Comparison of ENCODE assay signal across 8 mouse cellular contexts in the genomic region with DNA sequence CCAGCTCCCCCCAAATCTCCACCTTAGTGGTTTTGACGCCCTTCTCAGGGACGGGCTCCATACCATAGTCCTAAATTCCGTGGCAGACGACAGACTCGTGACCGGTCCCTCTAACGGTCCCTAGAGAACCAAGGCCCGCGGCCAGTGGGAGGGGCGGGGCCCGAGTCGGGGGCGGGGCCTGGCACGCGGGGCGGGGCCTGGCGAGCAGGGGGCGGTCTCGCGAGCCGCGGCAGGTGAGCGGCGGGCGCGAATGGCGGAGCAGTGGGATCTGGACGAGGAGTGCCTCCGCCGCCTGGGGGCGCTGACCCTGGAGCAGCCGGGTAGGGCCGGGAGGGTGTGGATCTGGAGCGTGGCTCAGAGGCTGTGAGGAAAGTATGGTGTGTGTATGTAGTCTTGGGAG. TPM values are rescaled to one million over a fixed set of nuclear protein-coding genes. Genes with fewer than 3 reads are reported as not detected.
A peak's percentile ranks its signal among the peaks of the same experiment; 100 is the strongest.
DNase-seq lines count a peak whose midpoint lies in the region; ATAC-seq lines count a peak whose summit lies in the region.

A gene (minus strand): TSS at position 112 of the 400 bp plus-strand sequence.
A gene (plus strand): TSS at position 181 of the 400 bp plus-strand sequence.

- peak within 1 kb of the TSS; percentile 35 for H3K4me3 ChIP-seq in lung, embryonic 15.5 days

- no peaks in the 10 kb centered on the region for H3K9me3 ChIP-seq in lung, embryonic 15.5 days

- no peaks in the 10 kb centered on the region for H3K36me3 ChIP-seq in lung, embryonic 15.5 days

- peak; percentile 25 to 36 for DNase-seq in urinary bladder, adult 18-20 months (ENCODE audit: low spot score in 2 of 2)
- no peak for DNase-seq in urinary bladder, postnatal 10 days (ENCODE audit: low spot score)
- DNase-seq in embryo, embryonic 11.5 days (ENCODE audit: low read depth, low spot score), result peak; percentile 11
- DNase-seq in heart, adult 9 months (ENCODE audit: low spot score in 2 of 2), result peak; percentile 49 to 52
- DNase-seq in kidney, adult 8-10 months, result peak; percentile 20 to 36
- peak; percentile 75 for DNase-seq in retina, embryonic 14.5 days (ENCODE audit: low spot score)
- no peak for DNase-seq in frontal cortex, postnatal 36 days (ENCODE audit: low spot score in 2 of 2)

- peak within 1 kb of the TSS; percentile 72 for H3K4me2 ChIP-seq in lung, embryonic 15.5 days

- no peak within 1 kb of the TSS for H3K9ac ChIP-seq in lung, embryonic 15.5 days

- WGBS in lung, embryonic 15.5 days, result 2% methylated on average over 34 of the region's 34 CpGs

- no peak within 1 kb of the TSS for H3K27ac ChIP-seq in lung, embryonic 15.5 days

- H3K27me3 ChIP-seq in lung, embryonic 15.5 days, result peaks cover 29% of the 10 kb centered on the region

- peaks cover 13% of the 10 kb centered on the region; the same call in 1 of the 2 replicates for H3K4me1 ChIP-seq in lung, embryonic 15.5 days

- ATAC-seq in lung, embryonic 15.5 days (ENCODE audit: borderline replicate concordance, extremely low read depth, low FRiP score, low TSS enrichment), result peak; percentile 85

RNA-seq across cellular contexts. Expression of the first gene that starts in this region (rescaled TPM):
- polyA plus RNA-seq in lung, embryonic 15.5 days (2015; fragmentation: Nextera tagmentation; extraction: Ambion mirVana), result not detected in 2 replicates

RNA-seq across cellular contexts. Expression of the second gene that starts in this region (rescaled TPM):
- 0.43 and 0.67 TPM in 2 replicates for polyA plus RNA-seq in lung, embryonic 15.5 days (2015; fragmentation: Nextera tagmentation; extraction: Ambion mirVana)

Comparison
In these comparisons a context has a peak if more than half of its experiments do, and no peak if none do; other contexts are left out.
1. DNase-seq: peak in urinary bladder, adult 18-20 months (2 of 2), embryo, embryonic 11.5 days (single experiment), heart, adult 9 months (2 of 2), kidney, adult 8-10 months (2 of 2) and retina, embryonic 14.5 days (single experiment); none in urinary bladder, postnatal 10 days (single experiment) and frontal cortex, postnatal 36 days (0 of 2).
2. Peak in ATAC-seq, H3K4me3 ChIP-seq and H3K4me2 ChIP-seq in lung, embryonic 15.5 days; RNA of the genes that start here not detected or under 1 TPM.